Mouse (Mus musculus): ENCODE measurements at regions not wholly inside any gene's neighbourhood (a gene's known extent, or its start where the extent isn't known, plus 50 kb on each side); places are given as distances from the start of the nearest gene placed in this dataset.

GRCm38 (mm10) chr5:74943737-74944403, 100.7 kb downstream of the Chic2 start:
- Histone ChIP-seq H3K27ac (replicated peaks) (peak overlapping the region; percentile 59; the same call in 1 of the 2 replicates), H3K36me3 (no peaks in the 10 kb centered on the region), H3K9me3 (replicated peaks) (no peaks in the 10 kb centered on the region), H3K27me3 (ENCODE audit: low read depth, poor library complexity, severe bottlenecking) (peaks cover 93% of the 10 kb centered on the region), H3K4me3 (peak overlapping the region; percentile 48), H3K4me1 (peaks cover 27% of the 10 kb centered on the region)
- WGBS, result under 1% methylated on average over 23 of the region's 23 CpGs
- DNase-seq (ENCODE audit: low spot score), result peak; percentile 85

- H3K9me3 ChIP-seq (replicated peaks), result no peaks in the 10 kb centered on the region
- peaks cover 26% of the 10 kb centered on the region for H3K4me1 ChIP-seq
- H3K27ac ChIP-seq (replicated peaks), result no peak overlapping the region
- H3K36me3 ChIP-seq, result no peaks in the 10 kb centered on the region
- no peak overlapping the region for H3K4me3 ChIP-seq
- peaks cover 76% of the 10 kb centered on the region for H3K27me3 ChIP-seq (ENCODE audit: low read depth, poor library complexity, severe bottlenecking)
- 1% methylated on average over 13 of the region's 13 CpGs for WGBS
- DNase-seq (ENCODE audit: low spot score), result peak; percentile 58
Observed at GRCm38 (mm10) chr5:74941426-74941825, 103.1 kb downstream of the Chic2 start.

GRCm38 (mm10) chr5:74937416-74937940, 107.1 kb downstream of the Chic2 start:
- 55% methylated on average over 7 of the region's 7 CpGs for WGBS
- Histone ChIP-seq H3K4me1 (peaks cover 16% of the 10 kb centered on the region), H3K9me3 (replicated peaks) (no peaks in the 10 kb centered on the region), H3K36me3 (no peaks in the 10 kb centered on the region), H3K4me3 (no peak overlapping the region), H3K27ac (replicated peaks) (no peak overlapping the region), H3K27me3 (ENCODE audit: low read depth, poor library complexity, severe bottlenecking) (peaks cover 44% of the 10 kb centered on the region)
- peak; percentile 13 for DNase-seq (ENCODE audit: low spot score)

- DNase-seq (ENCODE audit: low spot score), result no peak
- no peaks in the 10 kb centered on the region for H3K9me3 ChIP-seq (replicated peaks)
- H3K4me1 ChIP-seq, result peaks cover 6% of the 10 kb centered on the region; the same call in 1 of the 2 replicates
- no peaks in the 10 kb centered on the region for H3K36me3 ChIP-seq
- WGBS, result 96% methylated on average over 5 of the region's 5 CpGs
- H3K4me3 ChIP-seq, result no peak overlapping the region
- peaks cover 30% of the 10 kb centered on the region for H3K27me3 ChIP-seq (ENCODE audit: low read depth, poor library complexity, severe bottlenecking)
- H3K27ac ChIP-seq (replicated peaks), result no peak overlapping the region
Observed at GRCm38 (mm10) chr5:74936087-74936486, 108.5 kb downstream of the Chic2 start.

GRCm38 (mm10) chr5:74935676-74936075, 108.9 kb downstream of the Chic2 start:
- peaks cover 26% of the 10 kb centered on the region for H3K27me3 ChIP-seq (ENCODE audit: low read depth, poor library complexity, severe bottlenecking)
- no peak overlapping the region for H3K27ac ChIP-seq (replicated peaks)
- H3K9me3 ChIP-seq (replicated peaks), result no peaks in the 10 kb centered on the region
- no peaks in the 10 kb centered on the region for H3K36me3 ChIP-seq
- DNase-seq (ENCODE audit: low spot score), result no peak
- WGBS, result 88% methylated on average over 8 of the region's 8 CpGs
- peaks cover 5% of the 10 kb centered on the region; the same call in 1 of the 2 replicates for H3K4me1 ChIP-seq
- H3K4me3 ChIP-seq, result no peak overlapping the region

GRCm38 (mm10) chr5:74933276-74933675, 111.3 kb downstream of the Chic2 start:
- Histone ChIP-seq H3K4me1 (peaks cover 5% of the 10 kb centered on the region; the same call in 1 of the 2 replicates), H3K27me3 (ENCODE audit: low read depth, poor library complexity, severe bottlenecking) (peaks cover 6% of the 10 kb centered on the region; the same call in 1 of the 2 replicates), H3K27ac (replicated peaks) (no peak overlapping the region), H3K4me3 (no peak overlapping the region), H3K36me3 (no peaks in the 10 kb centered on the region), H3K9me3 (replicated peaks) (no peaks in the 10 kb centered on the region)
- no peak for DNase-seq (ENCODE audit: low spot score)
- 87% methylated on average over 3 of the region's 3 CpGs for WGBS

- no peak overlapping the region for H3K27ac ChIP-seq (replicated peaks)
- no peak for DNase-seq (ENCODE audit: low spot score)
- H3K4me1 ChIP-seq, result no peaks in the 10 kb centered on the region
- no peaks in the 10 kb centered on the region for H3K36me3 ChIP-seq
- H3K27me3 ChIP-seq (ENCODE audit: low read depth, poor library complexity, severe bottlenecking), result peaks cover 6% of the 10 kb centered on the region; the same call in 1 of the 2 replicates
- WGBS, result 90% methylated on average over 13 of the region's 13 CpGs
- H3K4me3 ChIP-seq, result no peak overlapping the region
- H3K9me3 ChIP-seq (replicated peaks), result no peaks in the 10 kb centered on the region
Observed at GRCm38 (mm10) chr5:74932206-74932605, 112.4 kb downstream of the Chic2 start.

- Histone ChIP-seq H3K27me3 (ENCODE audit: low read depth, poor library complexity, severe bottlenecking) (peaks cover 6% of the 10 kb centered on the region; the same call in 1 of the 2 replicates), H3K9me3 (replicated peaks) (no peaks in the 10 kb centered on the region), H3K4me3 (no peak overlapping the region), H3K27ac (replicated peaks) (no peak overlapping the region), H3K36me3 (no peaks in the 10 kb centered on the region), H3K4me1 (no peaks in the 10 kb centered on the region)
- no peak for DNase-seq (ENCODE audit: low spot score)
- WGBS, result 88% methylated on average over 12 of the region's 12 CpGs
Observed at GRCm38 (mm10) chr5:74931765-74932164, 112.8 kb downstream of the Chic2 start.

GRCm38 (mm10) chr5:74927543-74927942, 117.0 kb downstream of the Chic2 start:
- Histone ChIP-seq H3K27me3 (ENCODE audit: low read depth, poor library complexity, severe bottlenecking) (no peaks in the 10 kb centered on the region), H3K4me3 (no peak overlapping the region), H3K27ac (replicated peaks) (no peak overlapping the region), H3K9me3 (replicated peaks) (no peaks in the 10 kb centered on the region), H3K4me1 (no peaks in the 10 kb centered on the region), H3K36me3 (no peaks in the 10 kb centered on the region)
- no peak for DNase-seq (ENCODE audit: low spot score)
- 82% methylated on average over 2 of the region's 2 CpGs for WGBS

- peaks cover 3% of the 10 kb centered on the region; the same call in 1 of the 2 replicates for H3K4me1 ChIP-seq
- no peaks in the 10 kb centered on the region for H3K9me3 ChIP-seq (replicated peaks)
- 89% methylated on average over 10 of the region's 10 CpGs for WGBS
- H3K27me3 ChIP-seq (ENCODE audit: low read depth, poor library complexity, severe bottlenecking), result no peaks in the 10 kb centered on the region
- H3K27ac ChIP-seq (replicated peaks), result no peak overlapping the region
- no peaks in the 10 kb centered on the region for H3K36me3 ChIP-seq
- no peak overlapping the region for H3K4me3 ChIP-seq
- DNase-seq (ENCODE audit: low spot score), result no peak
Observed at GRCm38 (mm10) chr5:74925769-74926168, 118.8 kb downstream of the Chic2 start.

GRCm38 (mm10) chr5:74924031-74924533, 120.5 kb downstream of the Chic2 start:
- no peak overlapping the region for H3K27ac ChIP-seq (replicated peaks)
- 74% methylated on average over 4 of the region's 4 CpGs for WGBS
- H3K9me3 ChIP-seq (replicated peaks), result no peaks in the 10 kb centered on the region
- no peak overlapping the region for H3K4me3 ChIP-seq
- no peak for DNase-seq (ENCODE audit: low spot score)
- H3K36me3 ChIP-seq, result no peaks in the 10 kb centered on the region
- H3K27me3 ChIP-seq (ENCODE audit: low read depth, poor library complexity, severe bottlenecking), result no peaks in the 10 kb centered on the region
- peaks cover 9% of the 10 kb centered on the region for H3K4me1 ChIP-seq

GRCm38 (mm10) chr5:74923337-74923736, 121.2 kb downstream of the Chic2 start:
- H3K4me3 ChIP-seq, result no peak overlapping the region
- H3K27me3 ChIP-seq (ENCODE audit: low read depth, poor library complexity, severe bottlenecking), result no peaks in the 10 kb centered on the region
- no peaks in the 10 kb centered on the region for H3K36me3 ChIP-seq
- H3K9me3 ChIP-seq (replicated peaks), result no peaks in the 10 kb centered on the region
- WGBS, result 84% methylated on average over 2 of the region's 2 CpGs
- H3K27ac ChIP-seq (replicated peaks), result no peak overlapping the region
- peaks cover 9% of the 10 kb centered on the region for H3K4me1 ChIP-seq
- DNase-seq (ENCODE audit: low spot score), result no peak

GRCm38 (mm10) chr5:74922881-74923280, 121.7 kb downstream of the Chic2 start:
- Histone ChIP-seq H3K36me3 (no peaks in the 10 kb centered on the region), H3K4me1 (peaks cover 9% of the 10 kb centered on the region), H3K27ac (replicated peaks) (no peak overlapping the region), H3K4me3 (no peak overlapping the region), H3K9me3 (replicated peaks) (no peaks in the 10 kb centered on the region), H3K27me3 (ENCODE audit: low read depth, poor library complexity, severe bottlenecking) (no peaks in the 10 kb centered on the region)
- 87% methylated on average over 6 of the region's 6 CpGs for WGBS
- DNase-seq (ENCODE audit: low spot score), result no peak

Measured in midbrain, embryonic 10.5 days (tissue).